Mouse (Mus musculus): ENCODE measurements around the gene Stag2.

- TF ChIP-seq CTCF (IDR thresholded peaks at IDR 0.05; ENCODE audit: extremely low read depth, insufficient read depth, insufficient read length, insufficient replicate concordance) (no peak), POLR2A (IDR thresholded peaks at IDR 0.05; ENCODE audit: low read depth, low read length) (no peak)
Measured at GRCm38 (mm10) chrX:42110585-42110984, 38.5 kb upstream of the Stag2 start.

Measured in spleen, adult 2 months (tissue).